Mouse (Mus musculus) 3134 (cell line): Measurements from ENCODE around the gene Hrc.
"Not testable (repeated sequence)": the region's sequence is repeated elsewhere in the genome, so short reads cannot be mapped to it uniquely, and the experiment has no call there.

Source experiments
- DNase-seq: peaks from one replicate; pipeline ENCODE4 v3.0.0-alpha.2; 2011; ENCODE audit warnings: low spot score; ENCODE audit not compliant: insufficient read length; ENCODE audit errors: extremely low read depth

Hrc gene

DNA sequence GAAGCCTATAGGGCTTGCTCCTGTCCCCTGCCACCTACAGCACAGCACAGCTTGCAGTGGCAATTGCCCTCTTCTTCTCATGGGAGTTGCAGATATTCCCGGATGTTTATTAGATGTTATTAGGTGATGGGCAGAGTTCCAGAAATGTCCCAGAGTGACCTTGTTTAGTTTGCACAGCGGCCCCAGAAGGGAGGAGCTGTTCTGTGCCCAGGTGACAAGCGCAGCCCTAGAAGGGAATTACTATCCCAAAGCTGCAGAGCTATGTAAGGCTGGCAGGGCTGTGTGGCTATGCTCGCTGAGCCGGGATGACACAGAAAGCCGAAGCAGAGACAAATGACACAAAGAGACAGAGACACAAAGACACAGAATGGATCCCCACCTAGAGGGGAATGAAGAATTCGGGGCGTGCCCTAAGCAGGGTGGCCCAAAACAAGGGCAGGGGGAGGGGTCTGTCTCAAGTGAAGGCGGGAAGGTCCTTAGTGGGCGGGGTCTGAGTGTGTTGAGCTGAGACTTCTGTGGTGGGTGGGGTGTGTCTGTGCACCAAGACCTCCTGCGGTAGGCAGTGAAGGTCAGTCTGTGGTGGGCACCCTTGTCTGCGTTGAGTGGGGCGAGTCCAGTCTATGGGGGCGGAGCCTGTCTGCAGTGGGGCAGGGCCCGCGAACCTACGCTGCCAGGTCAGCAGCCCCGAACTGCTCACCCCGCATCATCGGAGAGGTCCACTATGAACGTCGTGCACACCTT, 2.2 kb upstream of the Hrc start:
- DNase-seq: no peak

DNA sequence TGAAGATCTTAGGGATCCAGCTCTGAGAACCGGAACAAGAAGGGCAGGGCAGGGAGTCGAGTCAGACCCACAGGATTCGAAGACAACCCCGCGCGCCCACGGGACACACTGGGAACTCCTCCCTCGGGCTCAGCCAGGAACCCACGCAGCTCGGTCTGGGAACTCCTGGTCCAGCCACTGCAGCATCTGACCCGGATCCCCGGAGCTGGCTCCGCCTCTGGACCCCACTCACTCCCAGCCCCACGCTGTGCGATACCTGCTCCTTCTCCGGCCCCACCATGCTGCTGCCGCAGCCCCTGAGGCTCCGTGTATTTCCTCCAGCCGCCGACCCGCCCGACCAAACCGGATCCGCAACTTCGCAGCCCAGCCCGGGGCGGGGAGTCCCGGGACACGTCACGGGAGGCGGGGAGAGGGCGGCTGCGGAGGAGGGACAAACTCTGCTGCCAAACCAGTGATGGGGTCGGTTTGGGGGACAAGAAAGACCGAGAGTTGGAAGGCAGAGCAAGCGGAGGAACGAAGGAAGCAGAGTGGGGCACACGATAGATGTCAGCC, 1.6 kb upstream of the Hrc start, which contains the start of gene Trpm4:
Gene Trpm4, minus strand, starts transcription at position 350 of the 552 bp plus-strand sequence.
- peak; percentile 85 for DNase-seq

DNA sequence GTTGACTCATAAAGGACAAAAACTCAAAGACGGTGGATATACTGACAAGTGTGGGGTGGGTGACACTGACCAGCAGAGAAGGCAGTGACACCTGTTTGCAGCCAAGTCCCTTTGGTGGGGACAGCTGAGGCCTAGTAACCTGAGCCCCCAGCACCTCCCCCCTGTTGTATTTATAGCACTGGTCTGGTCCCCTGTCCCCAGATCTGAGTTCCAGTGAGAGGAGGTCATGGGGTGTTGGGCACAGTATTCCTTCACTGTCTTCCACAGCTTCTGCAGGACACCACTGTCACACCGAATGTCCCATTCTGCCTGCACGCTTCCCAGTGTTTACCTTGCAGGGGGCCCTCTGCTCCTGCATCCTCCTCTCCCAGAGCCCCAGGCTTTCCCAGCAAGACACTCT, 485 bp upstream of the Hrc start:
- DNase-seq: no peak

DNA sequence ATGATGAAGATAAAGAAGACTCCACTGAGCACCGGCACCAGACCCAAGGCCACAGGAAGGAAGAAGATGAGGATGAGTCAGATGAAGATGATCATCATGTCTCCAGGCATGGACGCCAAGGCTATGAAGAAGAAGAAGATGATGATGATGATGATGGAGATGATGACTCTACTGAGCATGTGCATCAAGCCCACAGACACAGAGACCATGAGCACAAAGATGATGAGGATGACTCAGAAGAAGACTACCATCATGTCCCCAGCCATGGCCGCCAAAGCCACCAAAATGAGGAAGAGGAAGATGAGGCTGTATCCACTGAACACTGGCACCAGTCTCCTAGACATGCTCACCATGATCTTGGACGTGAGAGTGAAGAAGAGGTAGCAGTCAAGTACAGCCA, 1.2 kb downstream of the Hrc start:
- DNase-seq: no peak

DNA sequence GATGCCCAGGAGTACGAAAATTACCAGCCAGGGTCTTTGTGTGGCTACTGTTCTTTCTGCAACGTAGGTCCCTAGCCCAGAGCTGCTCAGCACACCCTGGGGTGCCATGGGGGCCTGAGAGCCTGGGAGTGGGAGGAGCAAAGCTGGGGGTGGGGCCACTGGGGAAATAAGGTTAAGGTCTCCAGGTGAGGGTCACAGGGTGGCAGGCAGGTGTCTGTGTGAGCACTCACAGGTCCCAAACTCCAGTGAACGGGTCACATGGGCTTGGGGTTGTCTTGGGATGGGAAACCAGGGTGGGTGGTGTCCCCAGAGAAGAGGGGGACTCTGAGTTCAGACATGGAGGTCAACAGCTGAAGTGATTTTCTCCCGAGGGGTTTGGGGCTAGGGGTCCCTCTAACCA, 2.4 kb downstream of the Hrc start:
- DNase-seq: no peak

DNA sequence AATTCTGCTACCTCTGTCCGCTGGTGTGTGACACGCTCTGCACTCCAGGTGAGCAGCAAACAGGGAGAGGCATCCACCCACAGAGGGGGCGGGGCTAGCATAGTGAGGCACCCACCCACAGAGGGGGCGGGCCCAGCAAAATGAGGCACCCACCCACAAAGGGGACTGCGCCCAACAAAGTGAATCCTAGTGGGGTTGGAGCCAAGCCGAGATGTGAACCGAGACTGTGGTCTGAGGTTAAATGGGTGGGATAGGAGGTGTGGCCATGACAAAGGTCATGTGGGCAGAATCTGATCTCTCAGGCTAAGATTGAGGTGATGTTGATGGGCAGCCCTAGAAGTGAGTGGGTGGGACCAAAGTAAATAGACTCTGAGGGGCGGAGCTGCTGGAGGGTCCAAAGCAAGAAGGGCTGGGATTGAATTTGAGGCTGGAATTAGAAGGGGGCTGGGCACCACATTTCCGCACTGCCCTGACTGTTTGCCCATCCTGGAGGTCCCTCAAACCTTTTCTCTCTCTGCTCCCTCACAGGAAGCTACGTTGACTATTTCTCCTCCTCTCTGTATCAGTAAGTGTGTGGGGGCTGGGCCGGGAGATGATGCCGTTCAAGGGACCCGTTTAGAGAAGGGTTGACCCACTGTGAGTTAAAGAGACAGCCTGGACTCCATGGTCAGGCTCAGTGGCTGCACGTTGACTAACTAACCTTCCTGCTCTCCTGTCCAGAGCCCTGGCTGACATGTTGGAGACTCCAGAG, 3.2 kb downstream of the Hrc start:
- no peak for DNase-seq

DNA sequence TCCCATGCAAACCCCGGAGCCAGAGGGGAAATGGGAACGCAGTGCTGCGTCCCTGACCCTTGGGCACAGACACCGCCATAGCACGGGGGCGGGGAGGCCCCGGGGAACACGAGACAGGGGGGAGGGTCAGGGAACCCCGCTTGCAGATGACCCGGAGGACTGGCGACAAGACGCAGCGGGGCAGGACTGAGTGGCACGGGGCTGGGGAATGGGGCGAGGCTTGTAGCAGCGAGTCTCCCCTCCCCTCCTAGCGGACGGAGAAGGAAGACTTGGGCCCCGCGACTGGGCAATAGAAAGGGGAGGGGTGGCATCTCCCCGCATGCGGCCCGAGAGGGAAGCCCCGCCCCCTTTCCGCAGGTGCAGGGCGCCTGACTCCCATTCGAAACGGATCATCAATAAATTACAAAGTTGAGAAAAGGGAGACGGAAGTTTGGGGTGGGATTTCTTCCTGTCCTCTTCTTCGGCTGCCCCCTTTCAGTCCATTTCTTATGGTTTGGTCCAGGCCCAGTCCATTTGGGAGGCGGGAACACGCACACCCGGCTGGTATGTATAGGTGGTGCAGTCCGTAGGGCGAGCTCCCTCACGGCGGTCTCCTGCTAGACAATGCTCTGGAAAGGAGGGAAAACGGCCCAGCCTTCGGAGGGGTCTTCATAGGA, 4.4 kb downstream of the Hrc start:
- peak; percentile 89 for DNase-seq

DNA sequence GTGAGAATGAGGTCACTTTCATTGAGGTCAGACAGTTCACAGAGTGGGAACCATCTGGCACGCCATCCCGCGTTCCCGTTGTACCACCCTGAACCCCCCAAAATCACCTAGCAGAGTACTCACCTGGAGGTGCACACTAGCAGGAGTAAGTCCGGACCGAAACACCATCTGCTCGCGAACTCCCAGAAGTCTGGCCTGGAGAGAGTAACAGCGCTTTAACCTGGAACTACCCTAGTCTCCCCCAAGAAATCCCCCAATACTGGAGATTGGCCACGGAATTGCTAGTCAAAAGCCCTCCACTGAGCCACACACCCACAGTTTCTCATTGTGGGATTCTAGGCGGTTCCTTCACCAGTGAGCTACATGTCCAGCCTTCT, 5.0 kb downstream of the Hrc start:
- no peak for DNase-seq

DNA sequence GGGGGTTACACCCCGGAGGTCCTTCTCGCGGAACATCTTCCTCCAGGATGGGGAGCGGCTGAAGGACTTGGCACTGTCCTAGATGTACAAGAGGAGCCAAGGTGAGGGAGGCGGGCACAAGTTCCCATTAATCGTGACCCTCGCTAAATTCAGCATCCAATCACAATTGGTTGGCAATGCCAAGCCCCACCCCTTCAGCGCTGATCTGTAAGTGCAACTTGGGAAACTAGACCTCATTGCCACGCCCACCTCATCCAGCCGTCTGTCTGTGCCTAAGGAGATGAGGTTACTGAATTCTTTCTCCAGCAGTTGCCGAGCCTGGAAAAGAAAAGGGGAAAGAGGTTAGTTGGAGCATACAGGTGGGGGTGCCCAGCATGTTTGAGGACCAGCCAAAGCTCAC, 5.6 kb downstream of the Hrc start:
- peak; percentile 46 for DNase-seq

DNA sequence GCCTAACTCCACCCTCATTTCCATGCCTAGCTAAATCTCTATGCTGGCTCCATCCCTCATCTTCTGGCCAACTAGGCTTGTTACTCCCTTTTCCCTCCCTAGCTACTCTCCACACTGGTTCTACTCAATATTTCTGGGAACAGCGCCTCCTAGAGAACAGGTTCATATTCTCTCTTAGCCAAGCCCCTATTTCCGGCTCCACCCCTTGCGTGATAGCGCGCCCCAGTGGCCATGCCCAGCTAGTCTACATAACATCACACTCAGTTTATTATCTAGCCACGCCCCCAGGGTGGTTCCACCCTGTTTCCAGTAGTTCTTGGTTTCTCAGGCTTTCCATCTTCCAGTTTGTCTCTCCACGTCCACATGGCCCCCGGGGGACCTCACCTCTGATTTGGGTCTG, 6.2 kb downstream of the Hrc start:
- peak; percentile 74 for DNase-seq

DNA sequence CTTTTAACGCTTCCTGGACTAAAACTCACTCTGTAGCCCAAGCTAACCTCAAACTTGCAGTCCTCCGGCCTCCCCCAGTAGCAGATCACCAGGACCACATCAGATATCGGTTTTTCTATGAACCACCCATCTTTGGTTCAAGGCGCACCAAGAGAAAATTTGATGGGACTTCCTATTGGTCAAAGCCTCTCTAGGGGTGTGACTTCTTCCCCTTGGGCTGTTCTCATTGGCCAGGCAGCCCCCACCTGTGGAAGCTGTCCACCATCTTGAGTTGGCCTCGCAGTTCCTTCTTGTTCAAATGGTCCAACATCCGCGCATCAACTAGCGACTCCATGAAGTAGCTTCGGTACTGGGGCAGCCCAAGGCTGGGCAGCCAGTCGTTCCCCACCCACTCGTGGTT, 7.0 kb downstream of the Hrc start:
- DNase-seq: no peak

DNA sequence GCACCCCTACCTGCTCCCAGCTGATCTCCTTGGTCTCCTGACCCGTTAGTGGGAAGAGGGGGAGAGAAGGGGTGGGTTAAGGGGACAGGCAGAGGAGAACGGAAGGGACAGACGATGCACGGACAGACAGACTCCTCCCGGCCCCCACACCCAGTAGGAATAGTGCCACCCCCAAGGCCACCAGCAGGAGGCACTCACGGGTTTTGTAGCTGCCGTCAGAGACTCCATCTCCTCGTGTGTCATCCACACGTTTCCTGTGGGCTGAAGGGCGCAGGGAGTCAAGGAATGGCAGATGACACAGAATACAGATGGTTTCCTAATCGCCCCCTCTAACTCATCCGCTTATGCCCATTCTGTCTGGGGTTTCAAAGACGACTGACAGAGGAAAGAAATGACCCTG, 8.5 kb downstream of the Hrc start:
- DNase-seq: no peak

DNA sequence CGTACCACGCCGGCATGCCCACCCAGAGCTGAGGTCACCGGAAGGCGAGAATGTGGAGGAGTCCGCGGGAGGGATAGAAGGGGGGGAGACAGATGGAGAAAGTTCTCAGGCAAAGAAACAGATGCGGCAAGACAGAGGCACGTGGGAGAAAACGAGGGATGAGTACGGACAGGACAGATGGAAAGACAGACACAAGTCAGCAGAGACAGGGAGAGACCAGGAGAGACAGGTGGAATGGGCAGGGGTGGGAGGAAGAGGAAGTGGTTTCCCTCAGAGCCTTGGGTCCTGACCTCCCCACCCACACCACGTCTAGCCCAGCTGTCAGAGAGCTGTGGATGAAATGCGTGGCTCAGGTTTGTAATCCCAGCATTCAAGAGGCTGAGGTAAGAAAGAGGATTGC, 11.8 kb downstream of the Hrc start:
- DNase-seq: no peak

DNA sequence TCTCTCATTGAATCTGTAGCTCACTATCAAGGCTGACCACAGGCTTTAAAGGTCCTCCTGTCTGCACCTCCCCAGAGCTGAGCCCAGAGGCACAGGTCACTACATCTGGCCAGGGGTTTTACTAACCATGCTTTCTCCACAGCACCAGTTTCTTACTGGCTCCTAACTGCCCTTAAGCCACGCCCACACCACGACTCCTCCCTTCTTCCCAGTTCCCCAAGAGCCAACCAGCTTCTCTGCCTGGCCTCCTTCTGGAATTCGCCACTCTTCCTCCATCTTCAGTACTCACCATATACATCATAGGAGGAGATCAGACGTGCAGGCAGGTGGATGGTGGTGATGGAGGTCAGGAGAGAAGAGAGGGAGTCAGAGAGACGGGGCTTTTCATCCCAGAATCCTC, 18.0 kb downstream of the Hrc start:
- DNase-seq: no peak

DNA sequence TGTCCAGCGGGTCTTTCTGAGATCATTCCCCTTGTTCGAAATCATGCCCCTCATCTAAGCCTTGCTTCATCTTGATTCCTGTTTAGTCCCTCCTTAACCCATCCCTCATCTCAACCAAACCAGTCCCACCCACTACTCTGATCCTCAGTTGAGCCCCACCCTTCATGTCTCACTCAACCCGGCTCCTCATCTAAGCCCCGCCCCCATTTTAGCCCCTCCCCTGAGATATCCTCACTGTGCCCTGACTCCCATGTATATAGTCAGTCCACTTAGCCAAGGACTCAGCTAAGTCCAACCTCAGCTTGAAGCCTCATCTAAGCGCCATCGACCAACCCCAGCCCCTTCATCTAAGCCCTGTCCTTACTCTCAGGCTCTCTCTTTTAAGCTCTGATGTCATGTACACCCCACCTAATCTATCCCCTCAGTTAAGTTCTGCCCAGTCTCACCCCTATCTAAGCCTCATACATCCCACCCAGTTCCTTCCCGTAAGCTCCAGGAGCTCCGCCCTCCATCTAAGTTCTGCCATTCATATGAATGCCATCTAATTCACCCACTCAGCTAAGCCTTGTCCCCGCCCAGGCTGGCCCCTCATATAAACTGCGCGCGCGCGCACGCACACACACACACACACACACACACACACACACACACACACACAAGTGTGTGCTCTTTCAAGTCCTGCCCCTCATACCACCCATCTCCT, 20.4 kb downstream of the Hrc start:
- DNase-seq: no peak

DNA sequence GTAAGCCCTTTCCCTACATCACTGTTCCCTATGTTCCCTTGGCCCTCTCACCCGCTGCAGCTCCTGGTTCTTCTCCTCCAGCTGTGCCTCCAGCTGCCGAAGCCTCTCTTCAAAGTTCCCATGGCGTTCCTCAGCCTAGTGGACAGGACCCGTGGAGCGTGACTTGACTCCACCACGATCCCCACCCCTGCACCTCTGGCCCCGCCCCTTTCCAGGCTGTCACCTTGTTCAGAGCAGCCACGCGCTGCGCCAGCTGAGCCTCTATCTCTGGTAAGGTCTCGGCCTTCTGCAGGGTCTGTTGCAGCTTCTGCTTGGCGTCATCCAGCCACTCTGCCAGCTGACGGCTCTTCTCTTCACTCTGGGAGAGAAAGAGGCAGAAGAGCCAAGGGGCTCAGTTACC, 21.0 kb downstream of the Hrc start:
- no peak for DNase-seq

DNA sequence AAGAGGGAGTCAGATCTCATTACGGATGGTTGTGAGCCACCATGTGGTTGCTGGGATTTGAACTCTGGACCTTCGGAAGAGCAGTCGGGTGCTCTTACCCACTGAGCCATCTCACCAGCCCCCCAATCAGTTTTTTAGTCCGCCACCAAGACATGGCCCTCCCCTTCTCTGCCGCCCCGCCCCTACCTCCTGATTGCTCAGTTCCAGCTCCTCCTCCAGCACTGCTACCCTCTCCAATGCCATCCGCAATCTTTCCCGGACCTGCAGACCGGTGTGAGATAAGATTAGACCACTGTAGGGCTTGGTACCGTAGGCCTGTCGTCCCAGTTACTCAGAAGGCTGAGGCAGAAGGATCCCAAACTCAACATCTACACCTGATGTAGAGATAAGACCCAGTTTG, 24.0 kb downstream of the Hrc start:
- DNase-seq: not testable (repeated sequence)

DNA sequence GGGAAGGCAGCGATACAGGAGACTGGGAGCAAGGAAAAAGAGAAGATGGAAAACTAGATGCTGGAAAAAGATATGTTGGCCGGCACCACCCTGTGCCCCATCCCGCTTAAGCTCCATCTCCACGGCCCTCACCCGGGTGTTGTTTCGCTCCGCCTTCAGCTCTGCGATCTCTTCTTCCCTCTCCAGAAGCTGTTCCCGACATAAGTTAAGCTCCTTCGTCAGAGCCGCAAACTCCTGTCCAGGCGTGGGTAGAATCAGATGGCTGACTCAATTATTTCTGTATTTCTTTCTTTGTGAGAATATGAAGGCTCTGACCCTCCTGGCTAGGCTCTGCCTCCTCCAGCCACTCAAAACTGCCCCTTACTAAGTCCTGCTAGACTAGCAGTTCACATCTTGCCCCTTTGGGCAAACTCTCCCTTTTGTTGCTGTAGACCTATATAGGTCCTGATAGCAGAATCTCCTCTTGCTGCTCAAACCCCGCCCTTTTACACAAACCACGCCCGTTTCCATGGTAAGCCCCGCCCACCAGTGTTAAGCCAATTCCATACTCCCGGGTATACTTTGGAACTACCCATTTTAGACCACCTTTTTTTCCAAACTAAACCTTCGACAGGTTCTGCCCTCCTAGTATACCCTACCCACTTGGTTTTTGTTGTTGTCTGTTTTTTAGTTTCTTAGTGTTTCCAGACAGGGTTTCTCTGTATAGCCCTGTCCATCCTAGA, 25.5 kb downstream of the Hrc start:
- no peak for DNase-seq

DNA sequence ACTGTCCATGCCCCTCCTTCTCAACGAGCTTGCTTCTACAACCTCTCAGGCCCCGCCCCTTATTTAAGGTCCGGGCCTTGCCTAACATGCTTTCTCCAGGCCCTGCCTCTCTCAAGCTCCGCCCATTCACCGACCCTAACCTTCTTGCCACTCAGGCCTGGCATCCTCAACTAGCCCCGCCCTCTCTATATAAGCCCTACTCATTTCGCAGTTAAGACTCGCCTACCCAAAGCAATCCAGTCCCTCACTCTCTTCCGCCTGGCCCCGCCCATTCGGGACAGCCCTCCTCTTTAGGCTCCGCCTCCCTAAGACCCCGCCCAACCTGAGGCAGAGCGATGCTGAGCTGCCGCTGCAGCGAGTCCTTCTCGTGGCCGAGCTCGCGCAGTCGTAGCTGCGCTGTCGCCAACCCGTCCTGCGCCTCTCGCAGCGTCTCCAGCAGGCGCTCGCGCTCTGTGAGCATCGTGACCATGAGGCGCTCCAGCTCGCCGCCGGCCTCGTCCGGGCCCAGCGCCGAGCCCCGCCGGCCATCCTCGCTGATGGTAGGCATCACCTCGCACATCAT, 26.2 kb downstream of the Hrc start:
- DNase-seq: no peak

DNA sequence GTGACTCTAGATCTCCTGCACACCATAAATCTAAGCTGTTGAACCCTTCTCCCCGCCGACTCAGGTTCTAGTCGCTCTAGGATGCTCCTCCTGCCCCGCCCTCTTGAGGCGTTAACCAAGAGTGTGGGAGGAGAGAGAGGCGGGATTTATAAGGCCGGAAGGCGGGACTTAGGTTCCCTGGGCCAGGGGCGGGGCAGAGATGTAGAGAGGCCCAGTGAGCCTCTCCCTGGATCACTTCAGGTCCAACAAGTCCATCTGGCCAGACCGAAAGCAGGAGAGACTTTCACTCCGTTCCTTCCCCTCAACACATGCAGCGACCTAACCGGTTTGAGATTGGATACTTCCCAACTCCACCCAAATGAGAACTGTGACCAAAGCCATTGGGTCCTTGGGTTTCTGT, 27.7 kb downstream of the Hrc start:
- no peak for DNase-seq
